Mouse (Mus musculus) brain, adult 10 weeks (tissue): ENCODE results near the gene Apoa2. TPM values are rescaled to one million over a fixed set of nuclear protein-coding genes. Genes with fewer than 3 reads are reported as not detected.

Experiments
- polyA plus RNA-seq: library from polyadenylated mRNA; stranded (reverse); fragments of 350-450 nt; fragmentation: Illumina TruSeq; extraction: RNeasy Lipid Tissue Mini Kit (QIAGEN cat#74804); gene quantifications from one replicate; pipeline ENCODE4 v1.2.3, GENCODE M21; 2015; ENCODE audit warnings: low read depth, low replicate concordance

Apoa2 gene
- polyA plus RNA-seq = 6.9 TPM

GRCm38 (mm10) chr1:171224857-171225256, at the start of gene Apoa2:
TSS of gene Apoa2 (plus strand) at chr1:171225054.

GRCm38 (mm10) chr1:171195887-171196397, 28.9 kb upstream of the Apoa2 start, which contains the start of gene Pcp4l1:
TSS of gene Pcp4l1 (minus strand) at chr1:171196268.

GRCm38 (mm10) chr1:171213801-171214496, 10.9 kb upstream of the Apoa2 start, which contains the start of gene Nr1i3:
TSS of gene Nr1i3 (plus strand) at chr1:171213970.

GRCm38 (mm10) chr1:171222238-171223155, 2.4 kb upstream of the Apoa2 start, which contains the start of gene Tomm40l:
TSS of gene Tomm40l (minus strand) at chr1:171222514.

GRCm38 (mm10) chr1:171234126-171234525, 9.3 kb downstream of the Apoa2 start, which contains the start of gene Fcer1g:
TSS of gene Fcer1g (minus strand) at chr1:171234365.

GRCm38 (mm10) chr1:171249913-171250600, 25.2 kb downstream of the Apoa2 start, which contains the start of gene Adamts4:
TSS of gene Adamts4 (plus strand) at chr1:171250421.

GRCm38 (mm10) chr1:171250680-171251593, 26.1 kb downstream of the Apoa2 start, which contains the start of gene Ndufs2:
TSS of gene Ndufs2 (minus strand) at chr1:171251388.

GRCm38 (mm10) chr1:171269848-171270572, 45.2 kb downstream of the Apoa2 start, which contains the start of gene B4galt3:
TSS of gene B4galt3 (plus strand) at chr1:171270328.

Other genes starting within 250 kb of the Apoa2 start
- 5.2 TPM for gene Fcgr2b, start 248.5 kb upstream of the Apoa2 start, polyA plus RNA-seq
- gene Fcgr4, start 206.1 kb upstream of the Apoa2 start, polyA plus RNA-seq = 0.74 TPM
- gene Fcgr3, start 160.1 kb upstream of the Apoa2 start, polyA plus RNA-seq = 32.3 TPM
- gene Cfap126, start 111.1 kb upstream of the Apoa2 start, polyA plus RNA-seq = 5.5 TPM
- 136 TPM for gene Sdhc, start 74.5 kb upstream of the Apoa2 start, polyA plus RNA-seq
- gene Mpz, start 74.3 kb upstream of the Apoa2 start, polyA plus RNA-seq = not detected
- gene Pcp4l1, start 28.8 kb upstream of the Apoa2 start, polyA plus RNA-seq = 282 TPM
- 0.48 TPM for gene Nr1i3, start 11.1 kb upstream of the Apoa2 start, polyA plus RNA-seq
- gene Tomm40l, start 2.5 kb upstream of the Apoa2 start, polyA plus RNA-seq = 118 TPM
- 35.4 TPM for gene Fcer1g, start 9.3 kb downstream of the Apoa2 start, polyA plus RNA-seq
- 15.3 TPM for gene Adamts4, start 25.4 kb downstream of the Apoa2 start, polyA plus RNA-seq
- gene Ndufs2, start 26.3 kb downstream of the Apoa2 start, polyA plus RNA-seq = 322 TPM
- gene B4galt3, start 45.3 kb downstream of the Apoa2 start, polyA plus RNA-seq = 44.0 TPM
- 35.3 TPM for gene Ppox, start 56.1 kb downstream of the Apoa2 start, polyA plus RNA-seq
- 47.5 TPM for gene Usp21, start 62.9 kb downstream of the Apoa2 start, polyA plus RNA-seq
- 187 TPM for gene Ufc1, start 70.0 kb downstream of the Apoa2 start, polyA plus RNA-seq
- gene Dedd, start 104.1 kb downstream of the Apoa2 start, polyA plus RNA-seq = 42.7 TPM
- gene Nit1, start 120.6 kb downstream of the Apoa2 start, polyA plus RNA-seq = 59.9 TPM
- 221 TPM for gene Pfdn2, start 120.6 kb downstream of the Apoa2 start, polyA plus RNA-seq
- 5.8 TPM for gene Klhdc9, start 135.7 kb downstream of the Apoa2 start, polyA plus RNA-seq
- gene Nectin4, start 145.0 kb downstream of the Apoa2 start, polyA plus RNA-seq = 4.8 TPM
- gene Arhgap30, start 163.9 kb downstream of the Apoa2 start, polyA plus RNA-seq = 2.2 TPM
- 125 TPM for gene Usf1, start 186.3 kb downstream of the Apoa2 start, polyA plus RNA-seq
- not detected for gene Tstd1, start 193.8 kb downstream of the Apoa2 start, polyA plus RNA-seq
- 10.4 TPM for gene F11r, start 212.5 kb downstream of the Apoa2 start, polyA plus RNA-seq